Mouse (Mus musculus) right cerebral cortex, adult 18-20 months (tissue): ENCODE results near the gene Cadps.
"Not testable (repeated sequence)": the region's sequence is repeated elsewhere in the genome, so short reads cannot be mapped to it uniquely, and the experiment has no call there.

Source experiments
- DNase-seq: peaks from one replicate; pipeline ENCODE4 v3.0.0; 2022; ENCODE audit warnings: mixed read lengths

The Cadps gene

GRCm38 (mm10) chr14:12581657-12582056, 241.2 kb downstream of the Cadps start:
- DNase-seq, result no peak

GRCm38 (mm10) chr14:12580786-12581185, 242.1 kb downstream of the Cadps start:
- no peak for DNase-seq

DNA sequence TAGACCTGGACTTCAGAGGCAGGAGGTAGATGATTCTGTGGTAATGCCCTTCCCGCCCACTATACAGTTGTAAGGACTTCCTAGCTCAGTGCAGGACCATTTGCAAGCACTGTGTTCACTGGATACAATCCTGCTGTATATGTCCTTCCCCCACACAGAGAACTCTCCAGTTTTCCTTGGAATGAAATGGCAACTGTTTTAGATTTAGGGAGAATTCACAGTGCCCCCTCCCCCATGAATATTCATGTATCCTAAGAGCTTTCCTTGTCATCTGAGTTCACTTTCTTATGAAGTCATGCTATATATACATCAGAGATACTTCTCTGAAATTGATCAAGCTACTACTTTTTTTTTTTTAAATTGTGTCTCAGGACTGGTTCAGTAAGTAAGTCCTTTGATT, 244.7 kb downstream of the Cadps start:
- DNase-seq, result no peak

GRCm38 (mm10) chr14:12577475-12578140, 245.3 kb downstream of the Cadps start:
- DNase-seq, result no peak

GRCm38 (mm10) chr14:12575105-12575504, 247.8 kb downstream of the Cadps start:
- DNase-seq, result no peak

DNA sequence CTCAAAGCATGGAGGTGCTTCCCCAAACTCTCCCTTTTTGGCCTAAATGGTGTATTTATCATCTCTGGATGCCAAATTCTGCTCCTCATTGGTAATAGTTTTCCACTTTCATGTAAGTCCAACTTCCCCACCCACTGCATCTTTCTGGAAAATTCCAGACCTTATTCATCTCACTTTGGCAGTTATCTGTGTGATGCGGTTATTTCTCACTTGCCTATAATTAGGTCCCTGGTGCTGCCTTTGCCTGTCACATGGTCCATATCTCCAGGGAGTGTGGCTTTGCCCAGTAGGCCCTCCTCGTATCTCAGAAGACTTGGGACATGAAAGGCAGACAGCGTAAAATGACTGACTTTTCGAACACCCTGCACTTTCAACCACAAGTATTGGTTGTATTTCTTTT, 248.5 kb downstream of the Cadps start:
- no peak for DNase-seq

- not testable (repeated sequence) for DNase-seq
These were observed 261.1 kb downstream of the Cadps start for GRCm38 (mm10) chr14:12561730-12562129.

GRCm38 (mm10) chr14:12560233-12560577, 262.7 kb downstream of the Cadps start:
- no peak for DNase-seq

- no peak for DNase-seq
These were observed 263.2 kb downstream of the Cadps start for GRCm38 (mm10) chr14:12559574-12560232.

DNA sequence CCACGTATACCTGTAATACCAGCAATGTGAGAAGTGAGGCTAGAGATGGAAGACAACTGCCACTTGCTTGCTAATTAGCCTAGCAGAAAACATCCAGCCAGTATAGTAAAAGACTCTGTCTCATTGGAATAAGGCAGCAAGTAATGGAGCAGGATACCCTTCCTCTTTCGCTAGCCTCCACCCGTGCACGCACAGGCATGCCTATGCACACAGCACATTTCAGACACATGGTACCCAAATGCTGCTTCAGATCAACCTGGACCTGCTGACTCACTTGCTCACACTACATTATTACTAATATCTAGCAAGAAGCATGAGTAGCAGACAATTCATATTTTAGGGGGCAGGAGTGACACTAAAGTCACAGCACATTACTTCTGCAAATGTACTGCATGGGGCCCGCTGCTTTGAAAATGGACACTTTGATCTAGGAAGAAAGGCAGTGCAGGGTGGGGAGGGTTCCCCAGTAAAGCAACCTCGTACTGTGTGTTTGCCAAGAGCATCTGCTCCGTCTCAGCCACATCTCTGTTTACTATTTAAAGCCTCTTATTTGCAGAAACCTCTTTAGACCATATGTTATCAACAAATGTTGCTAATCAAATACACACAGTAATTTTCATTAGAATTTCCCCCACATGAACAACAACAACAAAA, 263.8 kb downstream of the Cadps start:
- DNase-seq, result no peak

DNA sequence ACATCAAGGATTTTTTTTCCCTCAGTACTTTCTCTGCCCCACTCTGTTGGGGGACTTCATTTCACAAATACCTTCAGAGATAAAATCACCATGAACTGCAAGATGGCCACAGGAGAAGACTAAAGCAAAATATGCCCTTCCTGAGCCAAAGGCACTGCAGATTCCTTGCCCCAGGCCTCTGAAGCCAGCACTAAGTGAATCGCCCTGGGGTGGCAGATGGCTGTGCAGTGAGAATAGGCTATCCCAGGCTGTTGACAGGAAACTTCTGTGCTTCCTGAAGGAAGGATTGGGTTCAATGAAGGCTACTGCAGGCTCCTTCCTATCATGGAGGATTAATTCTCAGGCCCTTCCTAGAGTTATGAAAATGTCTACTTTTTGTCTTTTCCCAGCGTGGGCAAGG, 268.4 kb downstream of the Cadps start:
- no peak for DNase-seq

GRCm38 (mm10) chr14:12551353-12551752, 271.5 kb downstream of the Cadps start:
- DNase-seq, result no peak

GRCm38 (mm10) chr14:12550931-12551330, 271.9 kb downstream of the Cadps start:
- no peak for DNase-seq

DNA sequence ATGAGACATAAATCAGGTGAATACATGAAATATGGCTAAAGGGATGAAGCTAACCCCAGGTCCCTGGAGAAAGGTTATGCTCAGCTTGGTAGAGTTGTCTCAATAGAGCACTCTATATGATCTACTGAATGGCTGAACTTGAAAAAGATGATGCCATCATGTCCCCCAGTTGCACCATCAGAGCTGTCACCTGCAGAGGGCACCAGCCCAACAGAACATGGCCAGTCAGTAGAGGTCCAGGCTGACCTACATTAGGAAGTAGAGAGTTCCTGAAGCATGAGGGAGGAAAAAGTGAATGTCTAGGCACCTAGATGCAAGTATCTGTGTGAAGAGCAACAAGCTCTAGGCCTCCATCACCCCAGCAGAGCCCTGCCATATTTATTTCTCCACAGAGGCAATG, 273.6 kb downstream of the Cadps start:
- DNase-seq, result no peak

DNA sequence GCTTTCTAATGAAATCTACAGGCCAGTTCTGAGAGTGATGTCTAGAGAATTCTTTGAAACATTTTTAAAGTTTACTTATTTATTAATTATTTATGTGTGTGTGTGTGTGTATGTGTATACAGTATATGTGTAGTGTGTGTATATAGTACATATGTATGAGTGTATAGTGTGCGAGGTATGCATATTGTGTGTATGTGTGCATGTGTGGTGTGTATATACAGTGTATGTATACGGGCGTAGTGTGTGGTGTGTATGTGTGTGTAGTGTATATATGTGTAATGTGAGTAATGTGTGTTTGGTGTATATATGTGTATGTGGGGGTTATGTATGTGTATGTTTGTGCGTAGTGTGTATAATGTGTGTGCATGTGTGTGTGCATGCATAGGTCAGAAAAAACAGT, 275.4 kb downstream of the Cadps start:
- no peak for DNase-seq

DNA sequence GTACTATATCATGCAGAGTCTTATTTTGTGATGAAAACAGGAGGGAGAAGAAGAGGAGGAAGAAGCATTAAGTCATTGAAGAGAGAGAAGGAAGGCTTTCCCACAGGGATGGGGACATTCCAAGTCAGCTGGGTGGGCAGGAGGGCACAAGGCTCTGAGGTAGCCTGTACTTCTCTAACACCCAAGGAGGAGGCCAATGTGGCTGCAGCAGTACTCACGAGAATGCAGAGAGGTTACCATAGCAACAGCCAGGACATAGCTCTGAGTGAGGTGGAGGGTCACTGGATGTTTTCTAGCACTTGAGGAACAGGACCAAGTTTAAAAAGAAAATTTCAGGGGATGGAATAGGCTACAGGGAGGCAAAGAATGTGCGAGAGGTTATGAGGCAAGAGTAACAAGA, 281.1 kb downstream of the Cadps start:
- no peak for DNase-seq

- DNase-seq, result peak; percentile 22
These were observed 283.8 kb downstream of the Cadps start for GRCm38 (mm10) chr14:12539071-12539470.

DNA sequence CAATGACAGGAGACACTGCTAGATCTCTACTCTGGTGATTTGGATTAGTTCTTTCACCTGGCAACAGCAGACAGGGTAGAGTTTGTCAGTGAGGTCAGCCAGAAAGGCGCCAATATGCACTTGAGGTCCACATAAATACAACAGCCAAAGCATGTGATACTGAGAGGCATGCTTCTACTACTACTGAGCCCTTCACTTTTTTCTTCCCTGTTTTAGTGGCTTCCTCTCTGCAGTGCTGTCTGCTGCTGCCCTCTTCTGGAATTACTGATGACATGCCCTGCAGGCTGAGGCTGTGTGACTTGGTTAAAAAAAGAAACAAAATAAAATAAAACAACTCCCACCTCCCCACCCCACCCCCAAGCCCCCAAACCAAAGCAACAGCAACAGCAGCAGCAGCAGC, 291.8 kb downstream of the Cadps start:
- DNase-seq, result peak; percentile 29

GRCm38 (mm10) chr14:12530554-12530953, 292.3 kb downstream of the Cadps start:
- DNase-seq, result no peak

- DNase-seq, result peak; percentile 65
These were observed 292.8 kb downstream of the Cadps start for GRCm38 (mm10) chr14:12529961-12530542.

- no peak for DNase-seq
These were observed 295.6 kb downstream of the Cadps start for GRCm38 (mm10) chr14:12527296-12527695.

- no peak for DNase-seq
These were observed 315.9 kb downstream of the Cadps start for GRCm38 (mm10) chr14:12507018-12507417.

- DNase-seq, result peak; percentile 71
These were observed 318.5 kb downstream of the Cadps start for GRCm38 (mm10) chr14:12504191-12504947.
